Mouse (Mus musculus) kidney, embryonic 16.5 days (tissue): ENCODE measurements around the gene Trpv2. TPM values are rescaled to one million over a fixed set of nuclear protein-coding genes. Genes with fewer than 3 reads are reported as not detected.

Experiments used
- polyA plus RNA-seq: library from polyadenylated mRNA; unstranded; fragments of >200 nt; fragmentation: Nextera tagmentation; extraction: Ambion mirVana; gene quantifications from 2 replicates; pipeline ENCODE4 v1.2.1, GENCODE M21; 2015

Gene Trpv2
- polyA plus RNA-seq, 1 experiment from 2014 or later = 6.6 TPM

Other genes with a start within 250 kb of the Trpv2 start
- 10.9 and 13.1 TPM in 2 replicates for gene Pigl, start 116.0 kb upstream of the Trpv2 start, polyA plus RNA-seq
- 63.2 and 102 TPM in 2 replicates for gene Ncor1, start 115.9 kb upstream of the Trpv2 start, polyA plus RNA-seq
- gene Cenpv, start 35.2 kb upstream of the Trpv2 start, polyA plus RNA-seq = 7.6 and 17.7 TPM in 2 replicates
- 3,284 and 3,391 TPM in 2 replicates for gene Ubb, start 23.3 kb upstream of the Trpv2 start, polyA plus RNA-seq
- gene Lrrc75a, start 74.0 kb downstream of the Trpv2 start, polyA plus RNA-seq = 13.8 and 15.6 TPM in 2 replicates
- 66.2 and 68.1 TPM in 2 replicates for gene Mmgt2, start 74.2 kb downstream of the Trpv2 start, polyA plus RNA-seq
- 7.5 and 9.1 TPM in 2 replicates for gene Zfp287, start 157.4 kb downstream of the Trpv2 start, polyA plus RNA-seq
- not detected in 2 replicates for gene Gm10428, start 178.6 kb downstream of the Trpv2 start, polyA plus RNA-seq
- 18.5 and 21.9 TPM in 2 replicates for gene Zfp286, start 215.0 kb downstream of the Trpv2 start, polyA plus RNA-seq
- 18.1 TPM in 2 replicates for gene Trim16, start 245.7 kb downstream of the Trpv2 start, polyA plus RNA-seq